Mouse (Mus musculus): ENCODE measurements around the gene Bphl. TPM values are rescaled to one million over a fixed set of nuclear protein-coding genes. Genes with fewer than 3 reads are reported as not detected.
"Not testable (repeated sequence)": the region's sequence is repeated elsewhere in the genome, so short reads cannot be mapped to it uniquely, and the experiment has no call there.

Bphl gene
- total RNA-seq, 2 experiments from 2014 or later, result 35.5 to 42.1 TPM

- intact Hi-C loops (cut with DNase I), result no loop called here
- DNase-seq, result peak; percentile 66 to 71
Measured at GRCm38 (mm10) chr13:34084026-34084750, 46.8 kb downstream of the Bphl start.

GRCm38 (mm10) chr13:34087052-34087812 is 49.8 kb downstream of the Bphl start:
- intact Hi-C loops (cut with DNase I), result no loop called here
- no peak for DNase-seq

GRCm38 (mm10) chr13:34088201-34088649 is 50.8 kb downstream of the Bphl start:
- intact Hi-C loops (cut with DNase I); DNase-seq: not testable (repeated sequence)

- intact Hi-C loops (cut with DNase I), result no loop called here
- no peak for DNase-seq
Measured at GRCm38 (mm10) chr13:34088871-34089288, 51.5 kb downstream of the Bphl start.

GRCm38 (mm10) chr13:34089358-34089757 is 52.0 kb downstream of the Bphl start:
- intact Hi-C loops (cut with DNase I), result no loop called here

GRCm38 (mm10) chr13:34095542-34096435 is 58.4 kb downstream of the Bphl start:
- peak in 1 of 2 experiments; percentile 49 for DNase-seq
- intact Hi-C loops (cut with DNase I), result no loop called here

More at GRCm38 (mm10) chr13:34089358-34089757, 52.0 kb downstream of the Bphl start:
- no peak for DNase-seq

GRCm38 (mm10) chr13:34096455-34096854 is 59.1 kb downstream of the Bphl start:
- intact Hi-C loops (cut with DNase I), result no loop called here
- no peak for DNase-seq

GRCm38 (mm10) chr13:34097086-34097485 is 59.7 kb downstream of the Bphl start:
- intact Hi-C loops (cut with DNase I), result no loop called here
- DNase-seq, result no peak

- intact Hi-C loops (cut with DNase I), result no loop called here
- no peak for DNase-seq
Measured at GRCm38 (mm10) chr13:34100733-34101132, 63.3 kb downstream of the Bphl start.

- intact Hi-C loops (cut with DNase I), result no loop called here
- no peak for DNase-seq
Measured at GRCm38 (mm10) chr13:34101247-34101646, 63.9 kb downstream of the Bphl start.

GRCm38 (mm10) chr13:34101908-34102307 is 64.5 kb downstream of the Bphl start:
- DNase-seq, result no peak
- intact Hi-C loops (cut with DNase I), result no loop called here

- intact Hi-C loops (cut with DNase I), result no loop called here
- DNase-seq, result no peak
Measured at GRCm38 (mm10) chr13:34105364-34105763, 68.0 kb downstream of the Bphl start.

GRCm38 (mm10) chr13:34106256-34106655 is 68.9 kb downstream of the Bphl start:
- DNase-seq, result no peak
- intact Hi-C loops (cut with DNase I), result no loop called here

- intact Hi-C loops (cut with DNase I), result no loop called here
- DNase-seq, result no peak
Measured at GRCm38 (mm10) chr13:34106999-34107398, 69.6 kb downstream of the Bphl start.

- intact Hi-C loops (cut with DNase I), result no loop called here
- no peak for DNase-seq
Measured at GRCm38 (mm10) chr13:34109035-34109676, 71.8 kb downstream of the Bphl start.

GRCm38 (mm10) chr13:34109677-34110058 is 72.3 kb downstream of the Bphl start:
- DNase-seq, result no peak
- intact Hi-C loops (cut with DNase I), result no loop called here

GRCm38 (mm10) chr13:34111019-34111418 is 73.6 kb downstream of the Bphl start:
- DNase-seq, result no peak

GRCm38 (mm10) chr13:34111878-34112277 is 74.5 kb downstream of the Bphl start:
- intact Hi-C loops (cut with DNase I), result no loop called here
- DNase-seq, result no peak

More at GRCm38 (mm10) chr13:34111019-34111418, 73.6 kb downstream of the Bphl start:
- intact Hi-C loops (cut with DNase I), result no loop called here

- intact Hi-C loops (cut with DNase I), result no loop called here
- peak in 1 of 2 experiments; percentile 39 for DNase-seq
Measured at GRCm38 (mm10) chr13:34112369-34113081, 75.1 kb downstream of the Bphl start.

GRCm38 (mm10) chr13:34113086-34113485 is 75.7 kb downstream of the Bphl start:
- DNase-seq, result no peak

More at GRCm38 (mm10) chr13:34113086-34113485, 75.7 kb downstream of the Bphl start:
- intact Hi-C loops (cut with DNase I), result no loop called here
